Mouse (Mus musculus) 3134 (cell line): ENCODE measurements at regions not wholly inside any gene's neighbourhood (a gene's known extent, or its start where the extent isn't known, plus 50 kb on each side); places are given as distances from the start of the nearest gene placed in this dataset.
A peak's percentile ranks its signal among the peaks of the same experiment; 100 is the strongest.
"Not testable (repeated sequence)": the region's sequence is repeated elsewhere in the genome, so short reads cannot be mapped to it uniquely, and the experiment has no call there.

Experiments
- DNase-seq: peaks from one replicate; pipeline ENCODE4 v3.0.0-alpha.2; 2011; ENCODE audit warnings: low spot score; ENCODE audit not compliant: insufficient read length; ENCODE audit errors: extremely low read depth

- peak; percentile 84 for DNase-seq
Observed at GRCm38 (mm10) chr11:113165069-113165795, 383.2 kb downstream of the Sox9 start.

- DNase-seq, result no peak
Observed at GRCm38 (mm10) chr11:113166517-113166916, 384.5 kb downstream of the Sox9 start.

GRCm38 (mm10) chr11:113172497-113173140 is 390.6 kb downstream of the Sox9 start:
- no peak for DNase-seq

GRCm38 (mm10) chr11:113173317-113173716 is 391.3 kb downstream of the Sox9 start:
- not testable (repeated sequence) for DNase-seq

- no peak for DNase-seq
Observed at GRCm38 (mm10) chr11:113174011-113174507, 392.0 kb downstream of the Sox9 start.

- no peak for DNase-seq
Observed at GRCm38 (mm10) chr11:113175323-113175722, 393.3 kb downstream of the Sox9 start.

- no peak for DNase-seq
Observed at GRCm38 (mm10) chr11:113176183-113176582, 394.2 kb downstream of the Sox9 start.

GRCm38 (mm10) chr11:113178375-113178774 is 396.4 kb downstream of the Sox9 start:
- DNase-seq, result no peak

GRCm38 (mm10) chr11:113180008-113180407 is 398.0 kb downstream of the Sox9 start:
- DNase-seq, result no peak

- DNase-seq, result no peak
Observed at GRCm38 (mm10) chr11:113182083-113182861, 400.2 kb downstream of the Sox9 start.

GRCm38 (mm10) chr11:113183556-113183955 is 401.5 kb downstream of the Sox9 start:
- no peak for DNase-seq

- no peak for DNase-seq
Observed at GRCm38 (mm10) chr11:113184095-113184494, 402.1 kb downstream of the Sox9 start.

- no peak for DNase-seq
Observed at GRCm38 (mm10) chr11:113187407-113187806, 405.4 kb downstream of the Sox9 start.

- DNase-seq, result no peak
Observed at GRCm38 (mm10) chr11:113188263-113188920, 406.4 kb downstream of the Sox9 start.

GRCm38 (mm10) chr11:113190006-113190405 is 408.0 kb downstream of the Sox9 start:
- no peak for DNase-seq

- DNase-seq, result no peak
Observed at GRCm38 (mm10) chr11:113190520-113190919, 408.5 kb downstream of the Sox9 start.

GRCm38 (mm10) chr11:113191006-113191405 is 409.0 kb downstream of the Sox9 start:
- no peak for DNase-seq

GRCm38 (mm10) chr11:113192086-113192856 is 410.2 kb downstream of the Sox9 start:
- DNase-seq, result no peak

GRCm38 (mm10) chr11:113194144-113194827 is 412.3 kb downstream of the Sox9 start:
- no peak for DNase-seq
